Mouse (Mus musculus): ENCODE results near the gene Olfr1358. TPM values are rescaled to one million over a fixed set of nuclear protein-coding genes. Genes with fewer than 3 reads are reported as not detected.
"Not testable (repeated sequence)": the region's sequence is repeated elsewhere in the genome, so short reads cannot be mapped to it uniquely, and the experiment has no call there.

The Olfr1358 gene
- not detected in 2 replicates for polyA plus RNA-seq (2015; fragmentation: Nextera tagmentation; extraction: Ambion mirVana)

GRCm38 (mm10) chr10:78517128-78517527 is at the start of gene Olfr1358:
Gene Olfr1358, plus strand, starts transcription at chr10:78517428.
- Histone ChIP-seq H3K4me2 (no peak within 1 kb of the TSS), H3K36me3 (no peaks in the 10 kb centered on the region), H3K9me3 (no peaks in the 10 kb centered on the region), H3K27me3 (no peaks in the 10 kb centered on the region), H3K4me3 (no peak within 1 kb of the TSS), H3K27ac (replicated peaks) (no peak within 1 kb of the TSS), H3K9ac (no peak within 1 kb of the TSS), H3K4me1 (replicated peaks) (no peaks in the 10 kb centered on the region)
- no peak for ATAC-seq (ENCODE audit: low read depth)

DNA sequence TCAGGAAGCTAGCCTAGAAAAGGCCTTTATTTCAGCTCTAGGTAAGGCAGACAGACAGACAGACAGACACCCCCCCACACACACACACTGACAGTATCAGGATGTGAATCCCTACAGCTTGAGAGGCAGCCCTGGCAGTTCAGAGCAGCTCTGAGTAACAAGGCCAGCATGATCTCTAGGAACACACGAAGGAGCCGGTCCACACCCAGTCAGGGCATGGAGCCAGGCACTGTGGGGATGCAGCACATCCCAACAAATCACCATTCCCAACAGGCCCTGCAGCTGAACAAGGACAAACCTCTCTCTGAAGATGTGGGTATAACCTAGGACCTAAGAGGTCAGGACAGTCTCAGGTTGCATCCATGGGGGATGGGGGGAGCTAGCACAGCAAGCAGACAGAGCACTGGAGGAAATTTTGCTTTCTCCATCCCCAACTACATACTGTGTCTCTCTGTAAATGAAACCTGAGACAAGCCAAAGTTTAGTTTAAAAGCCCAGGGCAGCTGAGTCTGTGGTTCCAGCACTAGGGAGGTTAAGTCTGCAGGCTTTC is 49.4 kb upstream of the Olfr1358 start:
- H3K27me3 ChIP-seq = peaks cover 9% of the 10 kb centered on the region; the same call in 1 of the 2 replicates
- no peak overlapping the region for H3K4me3 ChIP-seq
- WGBS = 49% methylated on average over 2 of the region's 2 CpGs

GRCm38 (mm10) chr10:78470582-78471313 is 46.5 kb upstream of the Olfr1358 start:
- no peak overlapping the region for H3K4me3 ChIP-seq
- peaks cover 8% of the 10 kb centered on the region; the same call in 1 of the 2 replicates for H3K4me1 ChIP-seq (replicated peaks)
- no peaks in the 10 kb centered on the region for H3K9me3 ChIP-seq
- no peaks in the 10 kb centered on the region for H3K27me3 ChIP-seq
- no peak overlapping the region; the same call in 1 of the 2 replicates for H3K27ac ChIP-seq (replicated peaks)
- H3K4me2 ChIP-seq = peak overlapping the region; percentile 33
- no peaks in the 10 kb centered on the region for H3K36me3 ChIP-seq
- ATAC-seq (ENCODE audit: low read depth) = peak; percentile 20; the same call in 1 of the 2 replicates
- WGBS = 25% methylated on average over 15 of the region's 15 CpGs
- peak overlapping the region; percentile 27; the same call in 1 of the 2 replicates for H3K9ac ChIP-seq

More for the DNA sequence above, 49.4 kb upstream of the Olfr1358 start:
- ATAC-seq (ENCODE audit: low read depth) = no peak
- Histone ChIP-seq H3K9me3 (no peaks in the 10 kb centered on the region), H3K4me2 (no peak overlapping the region), H3K27ac (replicated peaks) (no peak overlapping the region), H3K9ac (no peak overlapping the region), H3K4me1 (replicated peaks) (peaks cover 28% of the 10 kb centered on the region), H3K36me3 (no peaks in the 10 kb centered on the region)

DNA sequence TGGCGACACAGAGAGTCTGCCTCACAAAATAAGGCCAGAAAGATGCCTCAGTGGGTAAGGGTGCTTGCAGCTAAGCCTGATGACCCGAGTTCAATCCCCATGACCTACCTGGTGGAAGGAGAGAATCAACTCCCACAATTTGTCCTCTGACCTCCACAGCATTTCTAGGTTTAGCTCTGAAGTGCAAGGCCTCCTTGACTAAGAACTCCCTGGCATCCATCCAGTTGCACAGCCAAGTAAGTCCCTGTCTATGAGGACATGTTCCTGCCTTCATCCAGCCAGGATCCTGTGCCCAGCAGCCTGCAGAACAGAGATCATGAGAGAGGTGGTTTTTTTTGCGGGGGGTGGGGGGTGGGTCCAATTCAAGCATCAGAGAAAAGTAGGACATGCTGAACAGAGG is 45.2 kb upstream of the Olfr1358 start:
- no peaks in the 10 kb centered on the region for H3K9me3 ChIP-seq
- WGBS = 80% methylated on average over 3 of the region's 3 CpGs
- H3K4me3 ChIP-seq = no peak overlapping the region
- H3K27ac ChIP-seq (replicated peaks) = no peak overlapping the region
- H3K4me2 ChIP-seq = no peak overlapping the region
- no peaks in the 10 kb centered on the region for H3K27me3 ChIP-seq
- no peak for ATAC-seq (ENCODE audit: low read depth)
- H3K4me1 ChIP-seq (replicated peaks) = peaks cover 8% of the 10 kb centered on the region; the same call in 1 of the 2 replicates
- no peaks in the 10 kb centered on the region for H3K36me3 ChIP-seq
- H3K9ac ChIP-seq = no peak overlapping the region

DNA sequence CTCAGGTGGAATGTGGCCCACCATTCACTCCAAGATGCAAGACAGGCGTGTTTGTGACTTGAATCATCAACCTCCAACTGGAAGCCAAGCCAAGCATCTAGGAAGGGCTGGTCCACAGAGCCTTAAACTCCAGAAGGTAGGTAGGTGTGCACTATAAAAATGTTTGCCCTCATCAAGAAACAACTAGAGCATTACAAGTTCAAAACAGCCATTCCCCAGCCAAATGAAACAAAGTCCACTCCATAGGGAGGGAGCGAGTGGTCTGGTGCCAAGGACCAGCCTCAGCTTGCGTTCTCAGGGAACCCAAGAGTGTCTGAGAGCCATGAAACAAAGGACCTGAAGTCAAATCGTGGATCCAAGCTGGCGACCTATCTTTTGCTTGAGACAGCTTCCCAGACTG is 43.8 kb upstream of the Olfr1358 start:
- Histone ChIP-seq H3K9me3 (no peaks in the 10 kb centered on the region), H3K4me1 (replicated peaks) (peaks cover 8% of the 10 kb centered on the region; the same call in 1 of the 2 replicates), H3K27me3 (no peaks in the 10 kb centered on the region), H3K4me3 (no peak overlapping the region), H3K4me2 (no peak overlapping the region), H3K9ac (no peak overlapping the region), H3K36me3 (no peaks in the 10 kb centered on the region), H3K27ac (replicated peaks) (no peak overlapping the region)
- WGBS = 69% methylated on average over 5 of the region's 5 CpGs
- ATAC-seq (ENCODE audit: low read depth) = no peak

DNA sequence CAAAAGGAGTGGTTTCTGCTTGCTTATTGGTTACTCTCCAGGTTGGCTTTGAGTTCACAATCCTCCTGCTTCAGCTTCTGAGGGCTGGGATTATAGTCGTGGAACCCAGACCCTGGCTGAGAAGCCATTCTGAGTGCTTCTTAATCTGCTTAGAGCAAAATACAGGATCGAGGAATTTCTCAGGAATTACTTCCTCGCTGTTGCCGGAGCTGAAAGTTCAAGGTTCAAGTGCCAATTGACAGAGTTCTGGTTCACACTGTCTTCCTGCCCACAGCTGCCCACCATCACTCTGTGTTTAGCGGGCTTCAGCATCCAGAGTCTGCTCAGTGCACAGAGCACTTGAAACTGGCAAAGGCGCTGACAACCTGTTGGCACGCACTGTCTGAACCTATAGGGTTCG is 42.5 kb upstream of the Olfr1358 start:
- H3K36me3 ChIP-seq = no peaks in the 10 kb centered on the region
- 79% methylated on average over 8 of the region's 8 CpGs for WGBS
- no peak for ATAC-seq (ENCODE audit: low read depth)
- no peak overlapping the region for H3K4me2 ChIP-seq
- no peak overlapping the region for H3K4me3 ChIP-seq
- H3K9ac ChIP-seq = no peak overlapping the region
- no peaks in the 10 kb centered on the region for H3K27me3 ChIP-seq
- no peak overlapping the region for H3K27ac ChIP-seq (replicated peaks)
- H3K9me3 ChIP-seq = no peaks in the 10 kb centered on the region
- peaks cover 8% of the 10 kb centered on the region; the same call in 1 of the 2 replicates for H3K4me1 ChIP-seq (replicated peaks)

- H3K27ac ChIP-seq (replicated peaks) = no peak overlapping the region
- H3K9ac ChIP-seq = no peak overlapping the region
- WGBS = 68% methylated on average over 4 of the region's 4 CpGs
- H3K4me3 ChIP-seq = no peak overlapping the region
- no peaks in the 10 kb centered on the region for H3K9me3 ChIP-seq
- ATAC-seq (ENCODE audit: low read depth) = no peak
- H3K36me3 ChIP-seq = no peaks in the 10 kb centered on the region
- no peak overlapping the region for H3K4me2 ChIP-seq
- H3K27me3 ChIP-seq = no peaks in the 10 kb centered on the region
- H3K4me1 ChIP-seq (replicated peaks) = peaks cover 6% of the 10 kb centered on the region
These were observed 40.4 kb upstream of the Olfr1358 start for GRCm38 (mm10) chr10:78476821-78477220.

DNA sequence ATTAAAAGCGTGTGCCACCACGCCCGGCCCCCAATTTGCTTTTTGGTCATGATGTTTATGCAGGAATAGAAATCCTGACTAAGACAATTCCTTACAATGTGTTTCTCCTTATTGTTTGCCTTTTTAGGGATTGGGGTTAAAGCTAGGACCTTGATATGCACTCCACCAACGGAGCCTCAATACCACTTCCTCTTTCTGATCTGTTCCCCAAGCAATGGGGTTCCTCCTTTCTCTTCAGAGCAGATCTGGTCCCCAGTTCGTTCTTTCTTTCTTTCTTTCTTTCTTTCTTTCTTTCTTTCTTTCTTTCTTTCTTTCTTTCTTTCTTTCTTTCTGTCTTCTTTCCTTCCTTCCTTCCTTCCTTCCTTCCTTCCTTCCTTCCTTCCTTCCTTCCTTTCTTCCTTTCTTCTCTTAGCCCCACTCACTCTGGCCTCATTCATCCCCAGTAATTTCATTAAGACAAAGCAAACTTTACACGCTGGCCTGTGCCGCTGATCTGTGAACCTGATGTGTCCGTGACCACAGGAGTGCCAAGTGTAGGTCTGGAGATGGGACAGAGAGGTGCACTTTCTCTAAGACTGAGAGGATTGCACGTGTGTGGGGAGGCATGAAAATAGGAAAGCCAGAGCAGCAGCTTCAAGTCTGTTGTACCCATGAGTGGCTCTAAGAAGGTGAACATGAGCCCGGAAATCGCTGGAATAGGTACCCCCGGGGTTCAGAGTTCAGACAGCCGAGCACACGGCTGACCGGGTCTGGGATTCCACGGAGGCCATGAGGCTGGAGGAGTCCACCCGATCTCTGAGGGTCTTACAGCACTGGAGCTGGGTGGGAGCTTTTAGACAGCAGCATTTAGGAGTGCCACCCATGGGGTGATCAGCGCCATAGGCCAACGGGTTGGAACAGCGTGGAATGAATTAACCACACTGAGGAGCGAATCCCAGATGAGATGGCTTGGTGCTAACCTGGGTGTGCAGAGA is 36.0 kb upstream of the Olfr1358 start:
- H3K9me3 ChIP-seq = no peaks in the 10 kb centered on the region
- peaks cover 13% of the 10 kb centered on the region for H3K4me1 ChIP-seq (replicated peaks)
- peak overlapping the region; percentile 69 for H3K9ac ChIP-seq
- peak; percentile 21; the same call in 1 of the 2 replicates for ATAC-seq (ENCODE audit: low read depth)
- H3K36me3 ChIP-seq = no peaks in the 10 kb centered on the region
- WGBS = 35% methylated on average over 21 of the region's 21 CpGs
- peaks cover 20% of the 10 kb centered on the region for H3K27me3 ChIP-seq
- H3K27ac ChIP-seq (replicated peaks) = no peak overlapping the region
- H3K4me2 ChIP-seq = peak overlapping the region; percentile 92
- H3K4me3 ChIP-seq = peak overlapping the region; percentile 52

GRCm38 (mm10) chr10:78481928-78482499 is 35.2 kb upstream of the Olfr1358 start:
- H3K36me3 ChIP-seq = no peaks in the 10 kb centered on the region
- no peak overlapping the region for H3K27ac ChIP-seq (replicated peaks)
- H3K4me3 ChIP-seq = peak overlapping the region; percentile 52
- ATAC-seq (ENCODE audit: low read depth) = peak; percentile 95
- WGBS = under 1% methylated on average over 35 of the region's 35 CpGs
- H3K9ac ChIP-seq = peak overlapping the region; percentile 69
- H3K4me1 ChIP-seq (replicated peaks) = peaks cover 13% of the 10 kb centered on the region
- H3K9me3 ChIP-seq = no peaks in the 10 kb centered on the region
- H3K4me2 ChIP-seq = peak overlapping the region; percentile 92
- peaks cover 26% of the 10 kb centered on the region for H3K27me3 ChIP-seq

GRCm38 (mm10) chr10:78485369-78485768 is 31.9 kb upstream of the Olfr1358 start:
- WGBS = 66% methylated on average over 2 of the region's 2 CpGs
- Histone ChIP-seq H3K4me1 (replicated peaks) (peaks cover 20% of the 10 kb centered on the region), H3K27me3 (peaks cover 26% of the 10 kb centered on the region)
- H3K4me2 ChIP-seq; H3K9ac ChIP-seq; ATAC-seq (ENCODE audit: low read depth); H3K4me3 ChIP-seq; H3K27ac ChIP-seq (replicated peaks); H3K36me3 ChIP-seq; H3K9me3 ChIP-seq: not testable (repeated sequence)

DNA sequence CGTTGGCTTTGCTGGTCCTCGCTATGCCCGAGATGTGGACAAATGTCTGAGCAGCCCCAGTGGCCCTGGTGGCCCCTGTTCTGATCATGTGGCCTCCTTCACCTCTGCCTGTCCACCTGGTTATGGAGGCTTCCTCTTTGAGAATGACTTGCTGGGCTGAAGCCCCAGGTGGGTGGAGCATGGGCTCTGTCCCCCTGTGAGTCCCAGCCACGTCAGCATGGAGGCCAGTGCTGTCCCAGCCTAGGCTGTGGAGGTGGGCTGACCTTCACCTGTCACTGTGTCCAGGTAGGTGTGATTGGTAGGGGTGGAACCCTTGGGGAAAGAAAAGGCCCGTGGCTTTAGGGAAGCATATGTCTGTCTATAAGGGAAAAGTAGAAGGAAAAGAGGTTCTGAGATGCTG is 30.4 kb upstream of the Olfr1358 start:
- Histone ChIP-seq H3K9me3 (no peaks in the 10 kb centered on the region), H3K9ac (no peak overlapping the region), H3K4me3 (no peak overlapping the region), H3K4me1 (replicated peaks) (peaks cover 14% of the 10 kb centered on the region), H3K27ac (replicated peaks) (no peak overlapping the region), H3K27me3 (peaks cover 26% of the 10 kb centered on the region), H3K36me3 (no peaks in the 10 kb centered on the region), H3K4me2 (no peak overlapping the region)
- 68% methylated on average over 5 of the region's 5 CpGs for WGBS
- no peak for ATAC-seq (ENCODE audit: low read depth)

Measured in neural tube, embryonic 13.5 days (tissue).